Mouse (Mus musculus): ENCODE measurements at regions not wholly inside any gene's neighbourhood (a gene's known extent, or its start where the extent isn't known, plus 50 kb on each side); places are given as distances from the start of the nearest gene placed in this dataset.

- ATAC-seq (no peak), DNase-seq (ENCODE audit: low read depth, low spot score) (no peak)
- POLR2A ChIA-PET: no interaction called here
- in situ Hi-C loops (cut with MboI; ENCODE audit: low pct_unique_long_range_greater_than_20kb): no loop called here
- TF ChIP-seq CTCF (IDR thresholded peaks at IDR 0.05): no peak
- CTCF ChIA-PET: no interaction called here
- no peaks in the 10 kb centered on the region for H3K27me3 ChIP-seq
These were observed 96.2 kb downstream of the Tle3 start for GRCm38 (mm10) chr9:61468368-61468848.
